Mouse (Mus musculus): ENCODE measurements around the gene Rgs3. TPM values are rescaled to one million over a fixed set of nuclear protein-coding genes. Genes with fewer than 3 reads are reported as not detected.

Gene Rgs3
- polyA plus RNA-seq, 1 experiment from 2014 or later = 33.6 TPM

DNA sequence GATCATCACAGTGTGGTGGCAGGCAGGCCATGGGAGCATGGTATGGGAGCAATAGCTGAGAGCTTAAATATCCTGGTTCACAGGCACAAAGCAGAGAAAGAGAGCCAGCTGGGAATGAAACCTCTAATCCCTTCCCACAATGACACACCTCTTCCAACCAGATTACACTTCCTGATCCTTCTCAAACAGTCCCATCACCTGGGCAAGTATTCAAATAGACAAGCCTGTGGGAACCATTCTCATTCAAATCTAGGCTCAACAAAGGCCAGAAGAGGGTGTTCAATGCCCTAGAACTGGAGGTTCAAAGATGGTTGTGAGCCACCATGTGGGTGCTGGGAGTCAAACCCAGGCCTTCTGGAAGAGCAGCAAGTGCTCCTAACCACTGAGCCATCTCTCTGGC is 161.2 kb downstream of the Rgs3 start:
- H3K36me3 ChIP-seq (ENCODE audit: control insufficient read depth, insufficient read depth, low read length) = no peaks in the 10 kb centered on the region
- no peaks in the 10 kb centered on the region for H3K27me3 ChIP-seq (ENCODE audit: control insufficient read depth, insufficient read depth, low read length)
- no peak overlapping the region for H3K4me3 ChIP-seq (ENCODE audit: low read depth, low read length)
- peaks cover 5% of the 10 kb centered on the region; the same call in 1 of the 2 replicates for H3K4me1 ChIP-seq (replicated peaks; ENCODE audit: control insufficient read depth, insufficient read depth, low read length)
- H3K9ac ChIP-seq (ENCODE audit: low read length) = no peak overlapping the region
- H3K4me2 ChIP-seq (ENCODE audit: low read depth, low read length, severe bottlenecking) = no peak overlapping the region
- no peaks in the 10 kb centered on the region for H3K9me3 ChIP-seq (ENCODE audit: control insufficient read depth, low read length)
- H3K27ac ChIP-seq (ENCODE audit: low read depth, low read length) = no peak overlapping the region
- DNase-seq (ENCODE audit: low spot score) (no peak), ATAC-seq (replicated peaks; ENCODE audit: low FRiP score) (no peak)

DNA sequence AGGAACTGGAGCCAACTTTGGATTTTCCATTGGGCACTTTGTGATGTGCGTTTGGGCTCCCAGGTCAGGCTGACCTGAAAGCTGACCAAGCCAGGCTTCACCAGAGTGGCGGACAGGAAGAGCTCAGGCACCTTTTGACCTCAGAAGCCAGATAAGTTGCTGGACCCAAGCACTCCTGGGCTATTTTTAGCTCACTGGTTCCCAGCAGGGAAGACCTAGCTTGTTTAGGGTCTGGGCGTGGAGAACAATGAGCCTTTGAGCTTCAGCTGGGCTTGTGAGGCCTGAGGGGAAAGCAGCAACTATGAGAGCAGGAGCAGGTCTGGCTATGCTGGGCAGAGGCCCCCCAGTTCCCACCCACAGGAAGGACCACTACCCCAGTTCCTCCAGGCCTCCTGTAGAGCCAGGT is 162.4 kb downstream of the Rgs3 start:
- Histone ChIP-seq H3K9ac (ENCODE audit: low read length) (0 out of 2 replicates have a peak overlapping the region, but pooled peaks have one; percentile 12), H3K9me3 (ENCODE audit: control insufficient read depth, low read length) (no peaks in the 10 kb centered on the region), H3K36me3 (ENCODE audit: control insufficient read depth, insufficient read depth, low read length) (no peaks in the 10 kb centered on the region), H3K4me1 (replicated peaks; ENCODE audit: control insufficient read depth, insufficient read depth, low read length) (peaks cover 5% of the 10 kb centered on the region; the same call in 1 of the 2 replicates), H3K27me3 (ENCODE audit: control insufficient read depth, insufficient read depth, low read length) (no peaks in the 10 kb centered on the region), H3K4me3 (ENCODE audit: low read depth, low read length) (no peak overlapping the region), H3K27ac (ENCODE audit: low read depth, low read length) (no peak overlapping the region), H3K4me2 (ENCODE audit: low read depth, low read length, severe bottlenecking) (no peak overlapping the region)
- no peak for ATAC-seq (replicated peaks; ENCODE audit: low FRiP score)
- no peak for DNase-seq (ENCODE audit: low spot score)
- WGBS = 24% methylated on average over 3 of the region's 3 CpGs

DNA sequence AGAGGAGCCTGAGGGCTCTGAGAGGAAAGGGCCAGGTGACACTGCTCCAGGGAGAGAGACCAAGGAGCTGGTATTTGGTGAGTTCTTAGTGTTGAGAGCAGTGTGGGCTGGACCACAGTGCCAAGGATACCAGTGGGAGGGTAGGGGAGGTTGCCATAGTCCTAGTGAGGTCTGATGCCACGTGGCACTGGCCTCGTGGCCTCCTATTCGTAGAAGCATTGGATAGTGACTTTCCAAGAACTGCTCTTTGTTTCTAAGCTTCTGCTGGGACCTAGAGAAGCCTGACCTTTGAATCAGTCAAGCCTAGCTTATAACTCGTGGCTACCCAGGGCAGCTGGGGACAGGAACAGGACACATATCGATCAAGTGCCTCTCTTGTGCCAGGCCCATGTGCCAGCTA is 164.1 kb downstream of the Rgs3 start:
- Histone ChIP-seq H3K9me3 (ENCODE audit: control insufficient read depth, low read length) (no peaks in the 10 kb centered on the region), H3K4me1 (replicated peaks; ENCODE audit: control insufficient read depth, insufficient read depth, low read length) (peaks cover 5% of the 10 kb centered on the region; the same call in 1 of the 2 replicates), H3K27me3 (ENCODE audit: control insufficient read depth, insufficient read depth, low read length) (no peaks in the 10 kb centered on the region), H3K36me3 (ENCODE audit: control insufficient read depth, insufficient read depth, low read length) (no peaks in the 10 kb centered on the region), H3K9ac (ENCODE audit: low read length) (no peak overlapping the region), H3K27ac (ENCODE audit: low read depth, low read length) (no peak overlapping the region), H3K4me3 (ENCODE audit: low read depth, low read length) (no peak overlapping the region), H3K4me2 (ENCODE audit: low read depth, low read length, severe bottlenecking) (no peak overlapping the region)
- no peak for ATAC-seq (replicated peaks; ENCODE audit: low FRiP score)
- DNase-seq (ENCODE audit: low spot score) = no peak
- 84% methylated on average over 5 of the region's 5 CpGs for WGBS

DNA sequence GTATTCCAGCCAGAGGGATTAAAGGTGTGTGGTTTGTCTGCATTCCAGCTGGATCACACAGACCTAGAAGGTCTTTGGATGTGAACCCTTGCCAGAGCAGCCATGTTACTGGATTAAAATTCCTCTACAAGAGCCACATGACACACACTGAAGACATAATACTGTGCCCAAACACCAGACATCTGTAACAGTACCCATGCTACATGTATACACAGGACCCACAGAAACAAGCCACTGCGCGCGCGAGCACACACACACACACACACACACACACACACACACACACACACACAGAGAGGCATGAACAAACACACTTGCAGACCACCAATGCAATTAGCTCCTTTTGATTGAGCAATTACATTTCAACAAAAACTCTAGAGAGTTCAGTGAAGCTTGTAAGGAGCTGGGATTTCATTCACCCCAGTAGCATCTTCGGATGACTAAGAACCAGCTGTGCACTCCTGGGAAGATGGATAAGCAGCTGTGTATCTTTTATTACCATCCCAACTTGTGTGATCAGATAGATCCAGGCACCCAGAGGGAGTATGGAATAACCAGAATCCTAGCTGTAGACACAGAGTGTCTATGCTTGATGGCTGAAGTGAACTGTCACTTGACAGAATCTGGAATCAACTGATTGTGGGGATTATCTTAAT is 166.8 kb downstream of the Rgs3 start:
- ATAC-seq (replicated peaks; ENCODE audit: low FRiP score) = no peak

DNA sequence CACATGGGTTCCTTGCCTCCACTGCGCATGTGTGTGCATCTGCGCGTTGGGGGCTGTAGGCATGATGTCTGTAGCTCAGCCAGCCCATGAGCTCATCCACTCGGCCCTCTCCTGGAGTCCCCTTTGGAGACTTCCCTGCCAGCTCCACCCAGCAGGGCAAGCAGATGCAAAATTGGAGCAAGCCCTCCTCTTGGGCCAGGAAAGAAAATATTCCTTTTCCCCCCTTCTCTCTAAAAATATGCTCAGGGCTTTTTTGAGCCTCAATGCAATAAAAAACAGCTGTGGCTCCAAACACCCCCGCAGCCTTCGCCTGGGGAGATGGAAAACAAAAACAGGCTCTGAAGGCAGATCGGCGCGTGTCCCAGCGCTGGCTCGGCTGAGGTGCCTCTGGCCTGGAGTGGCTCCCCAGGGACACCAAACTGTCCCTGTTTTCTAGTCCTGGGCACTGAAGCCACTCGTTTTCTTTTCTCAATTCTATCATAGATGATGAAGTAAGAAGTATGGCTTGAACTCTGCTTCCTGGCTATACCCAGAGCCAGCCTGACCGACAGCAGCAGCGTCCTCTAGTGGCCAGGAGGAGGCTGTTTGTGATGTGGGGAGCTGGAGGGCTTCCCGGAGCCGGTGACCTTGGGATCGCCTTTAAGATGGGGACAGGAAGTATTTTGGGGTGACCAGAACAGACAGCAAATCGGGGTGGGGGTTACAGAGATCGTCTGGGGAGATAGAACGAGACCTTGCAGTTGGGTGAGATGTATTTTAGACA is 168.1 kb downstream of the Rgs3 start:
- no peak overlapping the region for H3K4me3 ChIP-seq (ENCODE audit: low read depth, low read length)

More for the DNA sequence above, 166.8 kb downstream of the Rgs3 start:
- H3K4me2 ChIP-seq (ENCODE audit: low read depth, low read length, severe bottlenecking) = no peak overlapping the region
- no peaks in the 10 kb centered on the region for H3K36me3 ChIP-seq (ENCODE audit: control insufficient read depth, insufficient read depth, low read length)
- H3K9me3 ChIP-seq (ENCODE audit: control insufficient read depth, low read length) = no peaks in the 10 kb centered on the region
- no peak overlapping the region for H3K9ac ChIP-seq (ENCODE audit: low read length)
- no peak overlapping the region for H3K4me3 ChIP-seq (ENCODE audit: low read depth, low read length)
- H3K27ac ChIP-seq (ENCODE audit: low read depth, low read length) = no peak overlapping the region
- H3K4me1 ChIP-seq (replicated peaks; ENCODE audit: control insufficient read depth, insufficient read depth, low read length) = peaks cover 5% of the 10 kb centered on the region; the same call in 1 of the 2 replicates
- WGBS = 91% methylated on average over 5 of the region's 5 CpGs
- no peaks in the 10 kb centered on the region for H3K27me3 ChIP-seq (ENCODE audit: control insufficient read depth, insufficient read depth, low read length)
- no peak for DNase-seq (ENCODE audit: low spot score)

DNA sequence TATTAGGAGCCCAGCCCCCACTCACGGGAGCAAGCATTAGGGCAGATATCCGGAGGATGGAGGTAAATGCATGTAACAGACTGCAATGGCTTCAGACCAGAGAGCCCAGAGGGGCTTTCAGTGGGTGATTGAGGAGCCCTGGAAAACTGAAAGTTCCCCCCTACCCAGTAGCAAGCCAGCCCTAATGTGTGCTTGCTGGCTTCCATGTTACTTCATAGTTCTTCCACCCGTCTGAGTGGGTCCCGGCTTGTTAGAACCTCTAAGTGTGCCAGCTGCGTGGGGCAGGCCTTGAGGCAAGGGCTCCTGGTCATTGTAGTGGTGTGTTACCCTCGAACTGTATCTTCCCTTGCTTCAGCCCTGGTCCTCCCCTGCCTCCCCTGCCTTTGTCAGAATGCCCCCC is 168.8 kb downstream of the Rgs3 start:
- DNase-seq (ENCODE audit: low spot score) (no peak), ATAC-seq (replicated peaks; ENCODE audit: low FRiP score) (no peak)
- no peak overlapping the region for H3K9ac ChIP-seq (ENCODE audit: low read length)
- H3K4me3 ChIP-seq (ENCODE audit: low read depth, low read length) = no peak overlapping the region
- no peak overlapping the region for H3K27ac ChIP-seq (ENCODE audit: low read depth, low read length)
- H3K9me3 ChIP-seq (ENCODE audit: control insufficient read depth, low read length) = no peaks in the 10 kb centered on the region
- no peak overlapping the region for H3K4me2 ChIP-seq (ENCODE audit: low read depth, low read length, severe bottlenecking)
- H3K27me3 ChIP-seq (ENCODE audit: control insufficient read depth, insufficient read depth, low read length) = no peaks in the 10 kb centered on the region
- no peaks in the 10 kb centered on the region for H3K36me3 ChIP-seq (ENCODE audit: control insufficient read depth, insufficient read depth, low read length)
- 90% methylated on average over 6 of the region's 6 CpGs for WGBS
- H3K4me1 ChIP-seq (replicated peaks; ENCODE audit: control insufficient read depth, insufficient read depth, low read length) = no peaks in the 10 kb centered on the region

More for the DNA sequence above, 168.1 kb downstream of the Rgs3 start:
- H3K9me3 ChIP-seq (ENCODE audit: control insufficient read depth, low read length) = no peaks in the 10 kb centered on the region
- ATAC-seq (replicated peaks; ENCODE audit: low FRiP score) (no peak), DNase-seq (ENCODE audit: low spot score) (no peak)
- no peak overlapping the region for H3K27ac ChIP-seq (ENCODE audit: low read depth, low read length)
- H3K9ac ChIP-seq (ENCODE audit: low read length) = no peak overlapping the region
- no peaks in the 10 kb centered on the region for H3K27me3 ChIP-seq (ENCODE audit: control insufficient read depth, insufficient read depth, low read length)
- no peaks in the 10 kb centered on the region for H3K4me1 ChIP-seq (replicated peaks; ENCODE audit: control insufficient read depth, insufficient read depth, low read length)
- H3K4me2 ChIP-seq (ENCODE audit: low read depth, low read length, severe bottlenecking) = no peak overlapping the region
- no peaks in the 10 kb centered on the region for H3K36me3 ChIP-seq (ENCODE audit: control insufficient read depth, insufficient read depth, low read length)
- 79% methylated on average over 20 of the region's 20 CpGs for WGBS

DNA sequence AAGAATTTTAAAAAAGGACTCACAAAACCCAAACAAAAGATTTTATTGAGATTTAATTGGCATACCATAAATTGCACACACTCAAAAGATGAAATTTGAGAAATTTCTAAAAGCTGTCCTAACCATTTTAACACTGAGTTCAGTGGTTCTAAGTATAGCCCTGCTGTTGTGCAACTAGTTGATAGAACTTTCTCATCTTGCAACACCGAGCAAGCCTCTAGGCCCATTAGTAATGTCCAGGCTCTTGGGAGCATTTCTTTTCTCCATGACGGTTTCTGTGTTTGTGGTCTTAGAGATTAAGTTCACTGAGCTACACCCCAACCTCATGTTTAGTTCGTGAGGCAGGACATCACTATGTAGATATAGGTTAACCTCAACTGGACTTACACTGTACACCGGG is 169.5 kb downstream of the Rgs3 start:
- no peak for ATAC-seq (replicated peaks; ENCODE audit: low FRiP score)
- Histone ChIP-seq H3K4me2 (ENCODE audit: low read depth, low read length, severe bottlenecking) (no peak overlapping the region), H3K4me1 (replicated peaks; ENCODE audit: control insufficient read depth, insufficient read depth, low read length) (no peaks in the 10 kb centered on the region), H3K4me3 (ENCODE audit: low read depth, low read length) (no peak overlapping the region), H3K36me3 (ENCODE audit: control insufficient read depth, insufficient read depth, low read length) (no peaks in the 10 kb centered on the region), H3K9me3 (ENCODE audit: control insufficient read depth, low read length) (no peaks in the 10 kb centered on the region), H3K9ac (ENCODE audit: low read length) (no peak overlapping the region), H3K27ac (ENCODE audit: low read depth, low read length) (no peak overlapping the region), H3K27me3 (ENCODE audit: control insufficient read depth, insufficient read depth, low read length) (no peaks in the 10 kb centered on the region)
- no peak for DNase-seq (ENCODE audit: low spot score)
- WGBS = 86% methylated on average over 4 of the region's 4 CpGs

DNA sequence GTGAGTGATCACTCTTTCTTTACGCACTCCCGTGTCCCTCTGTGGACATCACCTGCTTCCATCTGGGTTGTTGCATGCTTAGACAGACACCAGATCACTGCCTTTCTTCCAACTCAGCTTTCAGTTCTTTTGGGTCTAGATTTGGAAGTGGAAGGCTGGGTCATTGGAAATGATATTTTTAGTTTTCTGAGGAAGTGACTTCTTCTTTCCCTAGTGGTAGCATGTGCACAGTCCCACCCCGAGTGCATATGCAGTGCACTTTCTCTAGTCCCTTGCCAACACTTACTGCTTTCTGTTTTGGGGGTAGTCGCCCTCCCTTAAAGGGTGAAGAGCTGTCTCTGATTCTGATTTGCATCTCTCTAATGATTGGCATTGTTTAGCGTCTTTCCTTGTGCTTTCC is 170.3 kb downstream of the Rgs3 start:
- Histone ChIP-seq H3K4me1 (replicated peaks; ENCODE audit: control insufficient read depth, insufficient read depth, low read length) (no peaks in the 10 kb centered on the region), H3K9me3 (ENCODE audit: control insufficient read depth, low read length) (no peaks in the 10 kb centered on the region), H3K4me3 (ENCODE audit: low read depth, low read length) (no peak overlapping the region), H3K36me3 (ENCODE audit: control insufficient read depth, insufficient read depth, low read length) (no peaks in the 10 kb centered on the region), H3K4me2 (ENCODE audit: low read depth, low read length, severe bottlenecking) (no peak overlapping the region), H3K9ac (ENCODE audit: low read length) (no peak overlapping the region), H3K27me3 (ENCODE audit: control insufficient read depth, insufficient read depth, low read length) (no peaks in the 10 kb centered on the region), H3K27ac (ENCODE audit: low read depth, low read length) (no peak overlapping the region)
- WGBS = 81% methylated on average over 5 of the region's 5 CpGs
- ATAC-seq (replicated peaks; ENCODE audit: low FRiP score) (no peak), DNase-seq (ENCODE audit: low spot score) (no peak)
